ENCODE assay signal across 30 mouse cellular contexts in genomic region chr11:12686717-12687116, GRCm38 (mm10).
"Had no signal": no experiment of that assay in that cellular context is flagged by ENCODE, and none has a peak within 500 bp of the region (broad histone marks: within the 10 kb centered on the region; RNA-seq: fewer than 3 reads in every experiment).

No protein-coding gene starts in this region.

- H3K4me1 ChIP-seq: heart, embryonic 12.5 days; heart, embryonic 13.5 days; heart, embryonic 15.5 days; hindbrain, embryonic 10.5 days; hindbrain, embryonic 12.5 days; hindbrain, embryonic 13.5 days; hindbrain, embryonic 15.5 days; intestine, embryonic 15.5 days; kidney, embryonic 15.5 days had no signal

- H3K36me3 ChIP-seq: heart, embryonic 12.5 days; heart, embryonic 13.5 days; heart, embryonic 15.5 days; hindbrain, embryonic 10.5 days; hindbrain, embryonic 12.5 days; hindbrain, embryonic 13.5 days; hindbrain, embryonic 15.5 days; intestine, embryonic 15.5 days; kidney, embryonic 15.5 days had no signal

- DNase-seq: heart, postnatal 10 days; heart, postnatal 14 days; heart, postnatal 36 days; heart, postnatal 4 days; kidney, adult 11 months; kidney, adult 18-20 months; kidney, adult 2 months; kidney, adult 8-10 months; kidney, adult 9 months; kidney, postnatal 10 days; kidney, postnatal 14 days; kidney, postnatal 25 days; kidney, postnatal 4 days; layer of hippocampus, adult 9-11 months; layer of hippocampus, postnatal 36 days had no signal

- H3K4me2 ChIP-seq: heart, embryonic 11.5 days; heart, embryonic 12.5 days; heart, embryonic 13.5 days; heart, embryonic 15.5 days; hindbrain, embryonic 12.5 days; hindbrain, embryonic 13.5 days; hindbrain, embryonic 14.5 days; hindbrain, embryonic 15.5 days; intestine, embryonic 15.5 days; kidney, embryonic 15.5 days had no signal

- H3K9me3 ChIP-seq: heart, embryonic 12.5 days; heart, embryonic 13.5 days; heart, embryonic 15.5 days; hindbrain, embryonic 10.5 days; hindbrain, embryonic 12.5 days; hindbrain, embryonic 13.5 days; hindbrain, embryonic 15.5 days; intestine, embryonic 15.5 days; kidney, embryonic 15.5 days had no signal

- H3K4me3 ChIP-seq: heart, embryonic 12.5 days; heart, embryonic 13.5 days; heart, embryonic 15.5 days; hindbrain, embryonic 10.5 days; hindbrain, embryonic 12.5 days; hindbrain, embryonic 13.5 days; hindbrain, embryonic 15.5 days; intestine, embryonic 15.5 days; kidney, embryonic 15.5 days; layer of hippocampus, adult 2 months; left cerebral cortex, adult 2 months had no signal

- H3K27ac ChIP-seq: heart, embryonic 13.5 days; heart, embryonic 15.5 days; hindbrain, embryonic 10.5 days; hindbrain, embryonic 12.5 days; hindbrain, embryonic 13.5 days; hindbrain, embryonic 14.5 days; hindbrain, embryonic 15.5 days; hindbrain, postnatal 0 days; intestine, embryonic 15.5 days; kidney, embryonic 15.5 days; kidney, postnatal 0 days; layer of hippocampus, adult 2 months; left cerebral cortex, adult 2 months had no signal

- H3K27me3 ChIP-seq: heart, embryonic 12.5 days; heart, embryonic 13.5 days; heart, embryonic 15.5 days; hindbrain, embryonic 12.5 days; hindbrain, embryonic 13.5 days; hindbrain, embryonic 15.5 days; intestine, embryonic 15.5 days; kidney, embryonic 15.5 days had no signal

- H3K9ac ChIP-seq: heart, embryonic 12.5 days; heart, embryonic 13.5 days; heart, embryonic 15.5 days; hindbrain, embryonic 12.5 days; hindbrain, embryonic 13.5 days; hindbrain, embryonic 14.5 days; hindbrain, embryonic 15.5 days; intestine, embryonic 15.5 days; kidney, embryonic 15.5 days had no signal
